Mouse (Mus musculus): ENCODE measurements around the gene Gstt2. TPM values are rescaled to one million over a fixed set of nuclear protein-coding genes. Genes with fewer than 3 reads are reported as not detected.
A peak's percentile ranks its signal among the peaks of the same experiment; 100 is the strongest.

The Gstt2 gene
- polyA plus RNA-seq (2012; fragmentation: generic; extraction: Trizol), result 1.4 TPM

GRCm38 (mm10) chr10:75837248-75837759 is at the start of gene Gstt2:
TSS of gene Gstt2 (minus strand) at chr10:75837424.
- Histone ChIP-seq H3K27me3 (ENCODE audit: control insufficient read depth, insufficient read depth, insufficient read length) (no peaks in the 10 kb centered on the region), H3K4me2 (ENCODE audit: low read depth) (peak within 1 kb of the TSS; percentile 71), H3K79me2 (ENCODE audit: control insufficient read depth, insufficient read depth) (no peaks in the 10 kb centered on the region), H3K36me3 (ENCODE audit: control insufficient read depth, insufficient read depth) (no peaks in the 10 kb centered on the region), H3ac (ENCODE audit: control insufficient read depth, insufficient read length) (peak within 1 kb of the TSS; percentile 30), H3K4me3 (peak within 1 kb of the TSS; percentile 29)
- no peak for TF ChIP-seq REST (IDR thresholded peaks at IDR 0.05; ENCODE audit: insufficient read depth, insufficient read length)
- TF ChIP-seq TCF3 (IDR thresholded peaks at IDR 0.05; ENCODE audit: insufficient read length, low read depth), result no peak
- peak; percentile 74 for TF ChIP-seq E2F4 (IDR thresholded peaks at IDR 0.05; ENCODE audit: insufficient read depth)
- no peak for TF ChIP-seq MAX (IDR thresholded peaks at IDR 0.05; ENCODE audit: low read depth)
- peak; percentile 45 for TF ChIP-seq POLR2A (IDR thresholded peaks at IDR 0.05; ENCODE audit: insufficient read length, low read depth)
- TF ChIP-seq MYOD1 (IDR thresholded peaks at IDR 0.05; ENCODE audit: control insufficient read depth in 1 of 3, insufficient read length in 2 of 3, low read depth in 2 of 3), result peak in 1 of 3 experiments; percentile 4

GRCm38 (mm10) chr10:75884742-75885141 is 47.5 kb upstream of the Gstt2 start:
- no peak for TF ChIP-seq CEBPB (IDR thresholded peaks at IDR 0.05; ENCODE audit: insufficient read depth, poor library complexity, severe bottlenecking)
- TF ChIP-seq MYOG (IDR thresholded peaks at IDR 0.05; ENCODE audit: control insufficient read depth in 1 of 3, insufficient read depth in 1 of 3, insufficient read length in 2 of 3, low read depth in 2 of 3), result no peak
- TF ChIP-seq REST (IDR thresholded peaks at IDR 0.05; ENCODE audit: insufficient read depth, insufficient read length), result no peak
- TF ChIP-seq USF1 (IDR thresholded peaks at IDR 0.05; ENCODE audit: low read depth), result no peak
- TF ChIP-seq TCF12 (IDR thresholded peaks at IDR 0.05; ENCODE audit: insufficient read depth, poor library complexity, severe bottlenecking), result no peak
- no peak for TF ChIP-seq E2F4 (IDR thresholded peaks at IDR 0.05; ENCODE audit: insufficient read depth)
- TF ChIP-seq SRF (IDR thresholded peaks at IDR 0.05; ENCODE audit: control insufficient read depth, insufficient read length, low read depth), result no peak
- TF ChIP-seq POLR2AphosphoS2 (IDR thresholded peaks at IDR 0.05; ENCODE audit: insufficient read length, low read depth), result no peak
- TF ChIP-seq MAX (IDR thresholded peaks at IDR 0.05; ENCODE audit: low read depth), result no peak
- no peak for TF ChIP-seq TCF3 (IDR thresholded peaks at IDR 0.05; ENCODE audit: insufficient read length, low read depth)
- TF ChIP-seq POLR2A (IDR thresholded peaks at IDR 0.05; ENCODE audit: insufficient read length, low read depth), result no peak
- TF ChIP-seq MYOD1 (IDR thresholded peaks at IDR 0.05; ENCODE audit: control insufficient read depth in 1 of 3, insufficient read length in 2 of 3, low read depth in 2 of 3), result no peak
- no peak overlapping the region for H3ac ChIP-seq (ENCODE audit: control insufficient read depth, insufficient read length)
- H3K27me3 ChIP-seq (ENCODE audit: control insufficient read depth, insufficient read depth, insufficient read length), result no peaks in the 10 kb centered on the region
- no peak overlapping the region for H3K4me2 ChIP-seq (ENCODE audit: low read depth)
- H3K36me3 ChIP-seq (ENCODE audit: control insufficient read depth, insufficient read depth), result no peaks in the 10 kb centered on the region
- no peak overlapping the region for H3K4me3 ChIP-seq
- no peaks in the 10 kb centered on the region for H3K79me2 ChIP-seq (ENCODE audit: control insufficient read depth, insufficient read depth)

- no peak for TF ChIP-seq E2F4 (IDR thresholded peaks at IDR 0.05; ENCODE audit: insufficient read depth)
- TF ChIP-seq TCF3 (IDR thresholded peaks at IDR 0.05; ENCODE audit: insufficient read length, low read depth), result no peak
- no peak for TF ChIP-seq TCF12 (IDR thresholded peaks at IDR 0.05; ENCODE audit: insufficient read depth, poor library complexity, severe bottlenecking)
- TF ChIP-seq POLR2AphosphoS2 (IDR thresholded peaks at IDR 0.05; ENCODE audit: insufficient read length, low read depth), result no peak
- no peak for TF ChIP-seq POLR2A (IDR thresholded peaks at IDR 0.05; ENCODE audit: insufficient read length, low read depth)
- TF ChIP-seq MYOD1 (IDR thresholded peaks at IDR 0.05; ENCODE audit: control insufficient read depth in 1 of 3, insufficient read length in 2 of 3, low read depth in 2 of 3), result no peak
- TF ChIP-seq USF1 (IDR thresholded peaks at IDR 0.05; ENCODE audit: low read depth), result no peak
- no peak for TF ChIP-seq REST (IDR thresholded peaks at IDR 0.05; ENCODE audit: insufficient read depth, insufficient read length)
- TF ChIP-seq SRF (IDR thresholded peaks at IDR 0.05; ENCODE audit: control insufficient read depth, insufficient read length, low read depth), result no peak
- TF ChIP-seq MAX (IDR thresholded peaks at IDR 0.05; ENCODE audit: low read depth), result no peak
- no peak for TF ChIP-seq CEBPB (IDR thresholded peaks at IDR 0.05; ENCODE audit: insufficient read depth, poor library complexity, severe bottlenecking)
- no peaks in the 10 kb centered on the region for H3K36me3 ChIP-seq (ENCODE audit: control insufficient read depth, insufficient read depth)
- H3K27me3 ChIP-seq (ENCODE audit: control insufficient read depth, insufficient read depth, insufficient read length), result no peaks in the 10 kb centered on the region
- no peak overlapping the region for H3K4me3 ChIP-seq
- H3ac ChIP-seq (ENCODE audit: control insufficient read depth, insufficient read length), result no peak overlapping the region
- no peaks in the 10 kb centered on the region for H3K79me2 ChIP-seq (ENCODE audit: control insufficient read depth, insufficient read depth)
- no peak overlapping the region for H3K4me2 ChIP-seq (ENCODE audit: low read depth)
These were observed 46.0 kb upstream of the Gstt2 start for GRCm38 (mm10) chr10:75883232-75883552.

GRCm38 (mm10) chr10:75882433-75883231 is 45.4 kb upstream of the Gstt2 start:
- H3ac ChIP-seq (ENCODE audit: control insufficient read depth, insufficient read length), result no peak overlapping the region
- H3K79me2 ChIP-seq (ENCODE audit: control insufficient read depth, insufficient read depth), result no peaks in the 10 kb centered on the region
- no peaks in the 10 kb centered on the region for H3K27me3 ChIP-seq (ENCODE audit: control insufficient read depth, insufficient read depth, insufficient read length)
- no peaks in the 10 kb centered on the region for H3K36me3 ChIP-seq (ENCODE audit: control insufficient read depth, insufficient read depth)
- H3K4me2 ChIP-seq (ENCODE audit: low read depth), result no peak overlapping the region
- TF ChIP-seq CEBPB (IDR thresholded peaks at IDR 0.05; ENCODE audit: insufficient read depth, poor library complexity, severe bottlenecking), result no peak
- no peak for TF ChIP-seq TCF3 (IDR thresholded peaks at IDR 0.05; ENCODE audit: insufficient read length, low read depth)
- TF ChIP-seq MYOD1 (IDR thresholded peaks at IDR 0.05; ENCODE audit: control insufficient read depth in 1 of 3, insufficient read length in 2 of 3, low read depth in 2 of 3), result no peak
- TF ChIP-seq USF1 (IDR thresholded peaks at IDR 0.05; ENCODE audit: low read depth), result no peak
- TF ChIP-seq MAX (IDR thresholded peaks at IDR 0.05; ENCODE audit: low read depth), result no peak
- no peak for TF ChIP-seq E2F4 (IDR thresholded peaks at IDR 0.05; ENCODE audit: insufficient read depth)
- TF ChIP-seq MYOG (IDR thresholded peaks at IDR 0.05; ENCODE audit: control insufficient read depth in 1 of 3, insufficient read depth in 1 of 3, insufficient read length in 2 of 3, low read depth in 2 of 3), result no peak
- no peak for TF ChIP-seq SRF (IDR thresholded peaks at IDR 0.05; ENCODE audit: control insufficient read depth, insufficient read length, low read depth)
- TF ChIP-seq TCF12 (IDR thresholded peaks at IDR 0.05; ENCODE audit: insufficient read depth, poor library complexity, severe bottlenecking), result no peak
- TF ChIP-seq POLR2A (IDR thresholded peaks at IDR 0.05; ENCODE audit: insufficient read length, low read depth), result no peak
- TF ChIP-seq POLR2AphosphoS2 (IDR thresholded peaks at IDR 0.05; ENCODE audit: insufficient read length, low read depth), result no peak
- no peak for TF ChIP-seq REST (IDR thresholded peaks at IDR 0.05; ENCODE audit: insufficient read depth, insufficient read length)
- no peak overlapping the region for H3K4me3 ChIP-seq
